In the genomic region with DNA sequence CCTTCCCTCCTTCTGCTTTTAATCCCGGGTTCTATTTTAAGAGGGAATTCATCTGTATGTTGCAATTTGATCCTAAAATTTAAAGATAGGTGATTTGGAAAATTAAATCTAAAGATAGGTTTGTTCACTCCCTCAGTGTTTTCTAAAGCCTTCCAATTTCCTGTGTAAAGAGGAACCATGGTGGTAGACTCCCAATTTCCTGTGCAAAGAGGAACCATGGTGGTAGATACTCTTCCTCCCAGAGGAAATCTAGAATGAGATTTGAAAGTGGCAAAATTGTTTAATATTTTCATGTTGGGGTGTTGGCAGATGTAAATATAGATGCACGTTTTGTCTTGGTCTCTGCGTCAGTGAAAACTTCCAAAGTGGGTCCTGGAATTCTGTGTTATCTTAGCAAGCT, we compare ENCODE assay signal across 18 mouse cellular contexts.
"Had no signal": no experiment of that assay in that cellular context is flagged by ENCODE, and none has a peak within 500 bp of the region (broad histone marks: within the 10 kb centered on the region; RNA-seq: fewer than 3 reads in every experiment).

No protein-coding gene starts in this region.

- H3K4me3 ChIP-seq: lung, embryonic 15.5 days; midbrain, embryonic 10.5 days; midbrain, embryonic 12.5 days; myocyte; neural tube, embryonic 12.5 days; stomach, embryonic 15.5 days had no signal

- H3K9me3 ChIP-seq: lung, embryonic 15.5 days; midbrain, embryonic 10.5 days; midbrain, embryonic 12.5 days; neural tube, embryonic 12.5 days; stomach, embryonic 15.5 days had no signal

- H3K9ac ChIP-seq: liver, embryonic 14.5 days; lung, embryonic 15.5 days; midbrain, embryonic 12.5 days; neural tube, embryonic 12.5 days; stomach, embryonic 15.5 days had no signal

- H3K27me3 ChIP-seq: lung, embryonic 15.5 days; midbrain, embryonic 12.5 days; neural tube, embryonic 12.5 days; stomach, embryonic 15.5 days had no signal

- ATAC-seq: lung, postnatal 0 days had no signal

- H3K27ac ChIP-seq: liver, embryonic 14.5 days; lung, embryonic 15.5 days; midbrain, embryonic 10.5 days; midbrain, embryonic 12.5 days; neural tube, embryonic 12.5 days; stomach, embryonic 15.5 days; stomach, postnatal 0 days had no signal

- DNase-seq: lung, adult 2 months; lung, postnatal 14 days; lung, postnatal 36 days; midbrain, embryonic 14.5 days; right cerebral cortex, postnatal 14 days; right cerebral cortex, postnatal 4 days; thymus, adult 2 months; thymus, postnatal 25 days; thymus, postnatal 4 days had no signal

- H3K36me3 ChIP-seq: lung, embryonic 15.5 days; midbrain, embryonic 10.5 days; midbrain, embryonic 12.5 days; neural tube, embryonic 12.5 days; stomach, embryonic 15.5 days had no signal

- H3K4me2 ChIP-seq: lung, embryonic 15.5 days; midbrain, embryonic 12.5 days; neural tube, embryonic 12.5 days; stomach, embryonic 15.5 days had no signal

- H3K4me1 ChIP-seq: lung, embryonic 15.5 days; midbrain, embryonic 10.5 days; midbrain, embryonic 12.5 days; neural tube, embryonic 12.5 days; stomach, embryonic 15.5 days had no signal
